Mouse (Mus musculus) telencephalon, adult 2 months (tissue): Measurements from ENCODE around the gene Mgea5.

Experiments used
- DNase-seq: peaks from one replicate; pipeline ENCODE4 v3.0.0-alpha.2; 2011; ENCODE audit warnings: low read depth, low spot score

Mgea5 gene

DNA sequence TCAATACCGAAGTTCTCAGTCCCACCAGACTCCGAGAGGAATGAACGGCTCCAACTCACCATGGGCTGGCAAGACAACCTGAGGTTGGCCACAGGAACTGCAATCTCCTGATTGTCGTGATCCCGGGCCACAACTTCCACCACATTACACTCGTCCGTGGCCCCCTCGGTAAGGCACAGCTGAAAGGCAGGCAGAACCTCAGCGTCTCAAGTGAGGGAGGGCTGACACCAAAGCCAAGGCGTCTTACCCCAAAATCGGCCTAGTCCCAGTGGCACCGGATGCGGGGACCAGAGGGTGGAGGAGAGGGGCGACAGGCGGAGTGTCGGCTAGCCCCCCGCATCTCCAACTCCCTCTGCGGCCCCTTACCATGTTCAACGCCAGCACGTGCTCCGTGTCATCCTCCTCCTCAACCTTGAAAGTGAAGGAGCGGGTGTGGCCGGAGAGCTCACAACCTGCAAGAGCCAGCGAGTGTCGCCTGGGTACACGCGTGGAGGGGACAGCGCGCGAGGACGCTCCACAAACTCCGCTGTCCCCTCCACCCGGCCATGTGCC lies 34.9 kb downstream of the Mgea5 start:
- no peak for DNase-seq

DNA sequence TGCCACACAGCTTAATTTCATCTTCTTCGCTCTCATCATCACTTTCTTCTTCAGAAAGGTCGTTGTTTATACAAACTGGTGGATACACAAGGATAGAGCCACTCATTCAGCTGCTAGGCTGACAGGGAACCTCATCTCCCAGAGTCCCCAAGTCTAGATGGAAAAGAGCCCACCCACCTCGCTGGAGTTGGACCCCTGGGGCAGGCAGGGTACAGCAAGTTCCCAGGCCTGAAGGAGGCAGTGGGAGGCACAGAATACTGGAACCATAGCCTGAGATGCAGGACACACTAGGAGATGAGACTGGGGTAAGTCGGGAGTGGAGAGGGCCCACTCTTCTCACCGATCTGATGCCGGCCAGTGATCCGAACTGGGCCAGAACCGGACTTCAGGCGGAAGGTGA lies 35.4 kb downstream of the Mgea5 start:
- no peak for DNase-seq

DNA sequence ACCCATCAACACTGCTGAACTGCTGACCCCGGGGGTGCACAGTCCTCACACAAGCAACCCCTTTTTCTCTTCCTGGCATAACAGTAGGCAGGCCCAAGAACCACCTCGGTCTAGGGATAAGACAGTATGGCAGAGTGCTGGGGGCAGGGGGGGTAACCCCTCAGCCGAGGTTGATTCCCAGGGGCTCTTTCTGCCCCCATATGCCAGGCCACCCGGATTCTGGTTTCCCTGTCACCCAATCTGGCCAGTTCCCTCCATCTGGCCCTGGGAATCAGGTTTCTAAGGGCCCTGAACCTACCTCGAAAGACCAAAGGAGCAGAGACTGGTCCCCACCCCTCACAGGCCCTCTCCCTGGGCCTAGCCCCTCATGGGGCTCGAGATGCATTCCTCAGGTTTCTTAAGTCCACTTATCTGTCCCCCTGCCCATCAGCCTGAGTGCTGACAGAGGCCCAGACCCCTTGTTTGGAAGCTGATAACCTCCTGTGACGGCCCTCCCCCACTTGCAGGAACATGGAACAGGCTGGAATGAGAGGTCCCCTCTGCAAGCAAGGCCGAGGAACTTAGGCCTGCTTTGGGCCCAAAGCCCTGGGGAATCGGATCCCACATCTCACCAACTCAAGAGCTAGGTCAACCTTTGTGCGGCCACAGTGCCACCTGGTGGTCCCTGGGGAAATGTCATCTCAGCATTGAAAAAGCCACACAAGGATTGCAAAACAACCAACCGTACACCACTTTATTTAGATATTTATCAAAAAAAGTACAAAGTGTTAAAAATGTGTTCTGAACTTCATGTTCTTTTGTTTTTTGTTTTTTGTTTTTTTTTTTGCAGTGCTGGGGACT lies 36.4 kb downstream of the Mgea5 start:
- DNase-seq, result peak; percentile 50

DNA sequence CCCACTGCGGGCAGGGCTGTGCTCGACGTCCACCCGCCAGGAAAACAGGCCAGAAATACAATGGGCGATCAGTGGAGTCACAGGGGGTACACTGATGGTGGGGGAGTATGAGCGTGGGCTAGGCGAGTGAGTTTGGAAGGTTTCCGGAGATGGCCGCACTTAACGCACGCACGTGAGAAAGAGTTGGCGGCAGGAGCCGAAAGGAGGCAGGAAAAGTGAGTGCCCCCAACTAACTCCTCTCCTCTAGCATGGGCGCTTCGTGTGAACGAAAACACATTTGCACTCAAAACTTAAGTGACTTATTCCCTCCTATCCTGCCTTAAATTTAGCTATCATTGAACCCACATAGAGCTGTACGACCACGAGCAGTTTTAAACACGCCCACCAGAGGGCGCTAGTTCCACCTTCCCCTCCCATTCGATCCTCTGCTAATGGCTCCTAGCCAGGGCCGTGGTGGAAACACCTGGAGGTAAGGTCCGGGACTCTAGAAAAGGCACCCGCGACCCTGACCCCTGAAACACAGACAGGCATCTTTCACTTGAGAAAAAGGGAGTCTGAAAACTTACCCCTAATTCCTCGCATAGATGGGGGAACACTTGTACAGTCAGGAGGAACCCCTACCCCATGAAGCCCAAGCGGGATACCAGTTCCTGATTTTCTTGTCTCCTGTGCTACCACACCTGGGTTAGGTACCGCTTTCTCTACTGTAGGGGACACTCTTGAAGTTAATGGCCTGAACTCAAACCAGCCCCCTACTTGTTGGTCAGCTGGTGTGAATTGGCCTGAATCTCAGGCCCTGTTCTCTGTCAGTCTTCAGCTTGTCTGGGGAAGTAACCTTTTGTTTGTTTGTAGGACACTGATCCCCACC lies 37.2 kb downstream of the Mgea5 start:
- DNase-seq, result peak; percentile 17

DNA sequence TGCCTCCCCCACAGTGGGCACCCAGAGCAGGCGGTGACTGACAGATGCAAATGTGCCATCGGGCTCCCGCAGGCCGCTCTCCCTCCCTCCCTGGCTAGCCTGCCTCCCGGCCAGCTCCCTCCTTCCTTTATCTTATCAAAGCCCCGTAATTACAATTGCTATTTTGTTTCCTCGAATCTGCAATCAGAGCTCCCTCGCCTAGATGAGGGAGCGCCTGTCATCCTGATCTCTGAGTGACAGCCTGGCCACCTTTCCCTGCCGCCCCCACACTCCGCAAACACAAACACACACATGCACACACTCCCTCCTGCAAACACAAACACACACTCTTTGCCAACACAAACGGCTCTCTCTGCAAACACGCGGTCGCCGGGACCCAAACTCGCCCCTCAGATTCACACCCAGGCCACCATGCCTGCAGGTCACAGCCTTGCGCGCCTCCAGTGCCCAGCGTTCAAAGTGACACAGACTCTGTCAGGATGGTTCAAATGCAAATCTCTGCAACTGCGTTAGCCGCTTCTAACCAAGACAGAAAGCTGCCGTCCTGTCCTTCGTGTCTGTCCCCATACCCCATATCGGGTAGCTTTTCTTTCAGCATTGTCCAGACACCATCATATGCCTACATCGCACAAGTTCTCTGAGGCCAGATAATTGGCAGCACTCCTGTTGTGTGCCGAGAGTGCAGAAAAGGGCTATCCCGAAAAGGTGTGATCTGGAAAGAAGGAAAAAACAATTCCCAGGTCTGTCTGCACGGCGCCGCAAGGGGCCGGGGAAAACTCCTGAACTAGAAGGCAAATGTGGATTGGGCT lies 38.1 kb downstream of the Mgea5 start:
- no peak for DNase-seq

DNA sequence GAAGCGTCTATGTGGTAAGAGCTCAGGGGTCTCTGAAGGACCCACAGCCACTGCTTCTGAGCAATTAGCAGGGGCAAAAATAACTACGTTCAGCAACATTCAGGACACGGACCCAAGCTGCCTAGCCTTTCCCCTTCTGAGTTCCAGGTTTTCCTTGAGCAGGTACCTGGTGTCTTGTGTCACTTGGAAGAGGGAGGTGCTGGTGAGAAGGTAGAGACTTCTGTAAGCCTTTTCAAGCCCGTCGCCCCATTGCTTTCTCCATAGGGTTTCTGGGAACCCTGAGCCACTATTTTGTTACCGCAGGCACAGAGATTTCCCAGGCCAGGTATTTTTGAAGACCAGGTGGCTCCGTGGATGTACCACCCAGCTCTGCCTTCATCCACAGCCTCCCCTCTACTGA lies 40.0 kb downstream of the Mgea5 start:
- no peak for DNase-seq

DNA sequence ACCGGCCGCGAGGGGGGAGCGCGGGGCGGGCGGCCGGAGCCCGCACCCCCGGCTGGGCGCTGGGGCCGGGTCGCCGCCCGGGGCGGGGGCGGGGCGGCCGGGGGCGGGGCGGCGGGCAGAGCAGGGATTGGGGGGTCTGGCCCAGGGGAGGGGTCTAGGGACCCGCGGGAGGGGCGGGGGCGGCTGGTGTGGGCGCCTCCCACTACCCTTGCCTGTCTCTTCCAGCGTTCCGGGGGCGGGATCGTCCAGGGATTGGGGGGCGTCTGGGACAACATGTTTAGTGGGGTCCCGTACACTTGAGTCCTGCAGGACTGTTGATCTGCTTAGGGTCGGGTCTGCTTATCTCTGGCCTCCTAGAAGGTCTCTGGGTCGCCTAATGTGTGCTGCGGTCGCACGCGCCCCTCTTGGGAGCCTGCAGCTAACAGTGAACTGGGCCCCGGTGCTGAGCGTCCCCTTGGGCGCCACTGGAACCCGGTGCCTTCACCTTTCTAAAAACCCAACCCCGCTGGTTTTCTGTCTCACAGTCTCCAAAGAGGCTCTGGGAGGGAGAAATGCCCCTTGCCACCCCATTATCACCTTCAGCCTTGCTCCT lies 40.6 kb downstream of the Mgea5 start:
- no peak for DNase-seq

DNA sequence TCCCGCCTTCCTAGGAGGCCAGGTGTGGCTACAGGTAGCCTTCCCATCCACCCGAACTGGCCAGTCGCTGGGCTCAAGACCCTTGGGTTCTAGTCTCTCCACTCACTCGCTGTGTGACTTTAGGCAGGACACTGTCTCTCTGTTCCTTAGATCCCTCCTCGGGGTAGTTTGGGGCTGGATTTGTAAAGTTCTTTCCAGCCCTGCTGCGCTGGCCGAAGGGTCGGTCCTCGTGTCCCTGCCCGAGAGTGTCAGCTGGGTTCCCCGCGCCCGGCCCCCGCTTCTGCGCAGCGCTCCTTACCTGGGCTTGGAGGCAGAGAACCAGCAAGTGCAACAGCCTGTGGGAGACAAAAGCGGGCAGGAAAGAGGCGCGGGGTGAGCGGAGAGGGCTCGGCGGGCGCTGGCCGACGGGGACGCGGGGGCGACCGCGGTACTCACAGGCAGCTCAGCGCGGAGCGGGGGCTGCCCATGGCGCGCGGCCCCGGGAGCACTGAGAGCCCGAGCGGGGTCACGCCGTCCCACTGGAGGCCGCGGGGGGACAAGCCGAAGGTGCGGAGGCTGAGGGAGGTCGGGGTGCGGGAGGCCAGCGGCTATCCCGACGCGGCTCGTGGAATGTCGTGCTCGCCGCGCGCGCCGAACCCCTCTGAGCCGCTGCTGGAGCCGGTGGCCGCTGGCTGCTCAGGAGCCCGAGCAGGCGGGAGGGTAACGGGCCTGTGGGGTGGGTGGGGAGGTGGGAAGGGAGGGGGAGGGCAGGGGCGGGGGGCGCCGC lies 41.2 kb downstream of the Mgea5 start, which contains the start of gene Fgf8:
Gene Fgf8, minus strand, starts transcription at position 698 of the 766 bp plus-strand sequence.
- no peak for DNase-seq

DNA sequence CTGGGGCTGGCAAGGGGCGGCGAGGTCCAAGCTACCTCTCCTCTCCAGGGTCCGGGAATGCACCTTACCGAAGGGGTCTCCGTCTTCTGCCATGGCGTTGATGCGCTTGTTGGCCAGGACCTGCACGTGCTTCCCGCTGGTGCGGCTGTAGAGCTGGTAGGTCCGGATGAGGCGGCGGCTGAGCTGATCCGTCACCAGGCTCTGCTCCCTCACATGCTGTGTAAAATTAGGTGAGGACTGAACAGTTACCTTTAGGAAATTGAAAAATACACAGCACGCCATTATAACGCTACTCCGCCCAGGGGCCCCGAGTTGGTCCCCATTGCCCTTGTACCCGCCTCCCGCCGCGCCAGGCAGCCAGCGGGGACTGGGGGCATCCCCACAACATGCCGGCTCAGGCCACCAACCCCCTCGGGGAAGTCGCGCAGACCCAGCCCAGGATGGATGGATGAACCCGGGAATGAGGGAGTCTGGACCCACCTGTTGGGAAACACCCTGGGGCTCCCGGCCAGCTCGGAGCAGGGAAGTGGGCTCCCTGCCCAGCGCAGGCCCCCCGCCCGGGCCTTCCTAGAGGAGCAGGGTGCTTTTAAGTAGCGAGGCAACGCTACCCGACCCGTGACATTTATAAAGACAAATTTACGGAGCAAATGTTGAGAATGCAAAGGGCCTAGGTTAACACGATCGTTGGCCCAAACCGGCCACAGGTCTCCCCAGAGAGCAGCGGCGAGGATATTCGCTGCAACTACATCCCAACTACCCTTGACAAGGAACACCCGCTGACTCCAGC lies 42.0 kb downstream of the Mgea5 start:
- no peak for DNase-seq

DNA sequence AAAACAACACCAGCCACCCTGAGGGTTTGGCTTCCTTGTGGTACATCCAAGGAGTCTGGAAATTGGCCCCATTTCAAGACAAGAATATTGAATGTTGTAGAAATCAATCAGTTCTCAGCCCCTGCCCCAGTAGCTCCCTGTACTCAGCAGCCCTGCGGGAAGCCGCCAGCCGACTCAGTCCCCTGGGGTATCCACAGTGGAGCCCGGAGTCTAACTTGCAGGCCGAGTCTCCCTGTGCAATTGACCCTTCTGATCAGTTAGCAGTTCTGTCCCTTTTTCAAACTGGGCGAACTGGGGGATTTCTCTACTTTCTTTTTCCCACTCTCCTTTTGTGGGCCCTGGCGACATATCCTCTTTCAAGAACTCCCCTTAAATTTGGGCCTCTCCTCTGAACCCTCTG lies 42.8 kb downstream of the Mgea5 start:
- no peak for DNase-seq

DNA sequence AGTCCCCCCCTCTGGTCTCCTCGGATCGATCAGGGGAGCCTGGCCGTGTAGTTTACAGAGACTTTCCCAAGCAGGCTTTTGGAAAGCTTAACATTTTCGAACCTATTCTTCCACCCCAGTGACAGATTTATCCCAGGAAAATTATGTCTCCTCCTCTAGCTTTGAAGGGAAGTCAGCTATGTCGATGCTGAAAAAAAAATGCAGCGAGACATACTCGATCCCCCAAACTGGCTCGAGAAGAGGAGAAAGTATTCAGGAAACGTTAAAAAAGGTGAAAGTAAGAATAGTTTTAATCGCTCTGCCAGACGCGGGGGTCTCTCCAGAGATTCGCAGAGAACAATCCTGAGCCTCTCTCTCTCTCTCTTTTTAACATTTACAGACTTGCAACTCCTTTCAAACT lies 43.4 kb downstream of the Mgea5 start:
- no peak for DNase-seq

DNA sequence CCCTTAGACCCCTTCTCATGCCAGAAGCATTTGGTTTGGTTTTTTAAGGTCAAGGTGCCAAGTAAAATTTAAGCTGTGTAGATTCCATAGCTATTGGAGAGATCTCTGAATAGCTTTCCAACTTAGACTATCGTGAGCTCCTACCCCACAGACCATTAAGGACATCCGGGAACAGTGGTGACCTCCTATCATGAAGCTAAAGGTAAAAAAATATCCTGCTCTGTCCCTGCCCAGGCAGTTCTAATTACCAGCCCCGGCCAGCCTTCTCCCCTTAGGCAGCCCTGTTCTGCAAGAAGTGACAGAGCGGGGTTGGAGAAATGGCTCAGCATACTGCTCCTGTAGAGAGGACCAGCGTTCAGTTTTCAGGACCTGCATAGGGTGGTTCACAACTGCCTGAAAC lies 45.1 kb downstream of the Mgea5 start:
- no peak for DNase-seq

DNA sequence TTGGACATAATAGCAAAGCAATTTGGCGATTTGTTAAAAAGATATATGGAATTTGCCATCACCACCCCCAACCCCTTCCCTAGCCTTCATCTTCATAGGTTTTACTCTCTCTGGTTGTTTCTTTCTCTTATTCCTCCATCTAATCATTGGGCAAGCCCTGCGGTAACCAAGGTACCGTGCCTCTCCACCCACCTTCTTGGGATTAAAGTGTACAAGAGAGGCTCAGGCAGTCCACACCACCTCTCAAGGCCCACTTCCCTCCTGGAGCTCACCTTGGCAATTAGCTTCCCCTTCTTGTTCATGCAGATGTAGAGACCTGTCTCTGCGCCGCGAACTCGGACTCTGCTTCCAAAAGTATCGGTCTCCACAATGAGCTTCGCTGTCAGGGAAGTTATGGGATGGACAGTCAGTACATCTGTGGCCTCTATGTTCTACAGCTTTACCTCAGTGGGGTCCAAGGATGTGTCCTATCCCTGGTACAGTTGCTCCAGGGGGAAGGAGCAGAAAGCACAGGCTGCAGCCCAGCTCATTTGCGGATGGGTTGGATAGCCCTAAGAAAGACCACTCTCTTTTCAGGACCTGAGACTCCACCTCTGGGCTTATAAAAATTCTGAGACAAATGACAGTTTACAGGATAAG lies 45.7 kb downstream of the Mgea5 start:
- no peak for DNase-seq

DNA sequence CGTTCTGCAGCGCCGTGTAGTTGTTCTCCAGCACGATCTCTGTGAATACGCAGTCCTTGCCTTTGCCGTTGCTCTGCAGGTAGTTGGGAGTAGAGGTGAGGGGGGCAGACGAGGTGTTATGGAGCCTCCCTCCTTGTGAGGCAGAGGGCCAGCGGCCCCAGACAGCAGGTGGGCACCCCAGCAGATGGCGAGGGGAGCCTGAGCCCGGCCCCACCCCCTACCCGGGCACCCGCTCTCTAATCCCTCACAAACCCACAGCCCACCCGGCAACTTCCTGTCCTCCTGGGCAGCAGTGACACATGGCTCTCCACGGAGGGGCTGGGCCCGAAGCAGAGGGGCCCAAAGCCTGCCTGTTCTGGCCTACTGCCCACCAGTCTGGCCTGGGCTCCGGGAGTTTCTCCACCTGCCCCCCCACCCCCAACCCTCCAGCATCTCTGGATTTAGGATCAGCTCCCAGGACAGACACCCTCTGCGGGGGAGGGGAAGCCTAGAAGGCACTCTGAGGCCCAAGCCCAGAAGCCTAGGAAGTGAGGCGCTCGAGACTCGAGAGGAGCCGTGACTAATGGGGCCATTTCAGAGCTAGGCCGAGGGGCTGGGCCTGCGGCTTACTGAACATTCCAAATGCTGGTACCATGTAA lies 46.3 kb downstream of the Mgea5 start:
- DNase-seq, result no peak

DNA sequence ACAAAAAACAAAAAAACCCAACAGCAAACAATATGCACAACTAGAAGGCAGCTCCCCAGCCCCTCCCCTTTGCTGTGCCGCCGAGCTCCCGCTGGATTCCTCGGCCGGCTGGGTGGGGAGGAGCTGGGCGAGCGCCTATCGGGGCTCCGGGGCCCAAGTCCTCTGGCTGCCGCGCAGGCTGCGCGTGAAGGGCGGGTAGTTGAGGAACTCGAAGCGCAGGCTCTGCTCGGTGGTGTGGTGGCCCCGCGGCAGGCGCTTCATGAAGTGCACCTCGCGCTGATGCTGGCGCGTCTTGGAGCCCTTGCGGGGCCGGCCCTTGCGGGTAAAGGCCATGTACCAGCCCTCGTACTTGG lies 46.8 kb downstream of the Mgea5 start:
- DNase-seq, result no peak

DNA sequence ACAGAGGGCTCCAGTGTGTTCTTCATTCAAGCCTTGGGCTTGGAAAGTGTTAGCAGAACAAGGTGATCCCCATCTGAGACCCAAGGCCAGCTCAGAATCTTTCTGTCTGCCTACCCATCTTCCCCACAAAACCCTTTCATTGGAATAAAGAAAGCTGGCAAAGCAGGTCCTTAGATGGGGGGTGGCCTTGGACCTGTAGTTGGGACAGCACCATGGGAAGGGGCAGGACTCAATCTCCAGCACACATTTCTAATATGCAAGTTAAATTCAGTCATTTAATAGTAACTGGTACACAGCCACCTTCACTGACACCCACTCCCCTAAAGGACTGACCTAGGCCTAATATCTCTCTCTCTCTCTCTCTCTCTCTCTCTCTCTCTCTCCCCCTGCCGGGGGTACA lies 47.4 kb downstream of the Mgea5 start:
- DNase-seq, result no peak

DNA sequence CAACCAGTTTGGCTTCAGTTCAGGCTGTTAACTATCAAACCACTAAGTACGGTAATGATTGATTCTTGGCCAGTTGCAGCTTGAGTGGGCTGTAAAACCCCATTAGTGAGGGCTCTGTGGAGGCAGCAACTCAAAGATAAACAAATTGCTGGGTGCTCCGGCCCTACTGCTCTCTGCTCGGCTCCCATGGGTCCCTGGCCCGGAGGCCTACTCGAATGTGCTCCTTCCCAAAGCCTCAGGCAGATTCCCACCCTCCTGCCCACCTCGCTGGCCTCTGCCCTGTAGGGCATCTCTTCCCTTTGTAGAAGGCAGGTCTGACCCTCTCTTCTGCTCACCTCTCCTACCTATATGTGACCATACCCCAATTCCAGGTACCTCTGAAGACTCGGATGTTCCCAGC lies 48.9 kb downstream of the Mgea5 start:
- no peak for DNase-seq

DNA sequence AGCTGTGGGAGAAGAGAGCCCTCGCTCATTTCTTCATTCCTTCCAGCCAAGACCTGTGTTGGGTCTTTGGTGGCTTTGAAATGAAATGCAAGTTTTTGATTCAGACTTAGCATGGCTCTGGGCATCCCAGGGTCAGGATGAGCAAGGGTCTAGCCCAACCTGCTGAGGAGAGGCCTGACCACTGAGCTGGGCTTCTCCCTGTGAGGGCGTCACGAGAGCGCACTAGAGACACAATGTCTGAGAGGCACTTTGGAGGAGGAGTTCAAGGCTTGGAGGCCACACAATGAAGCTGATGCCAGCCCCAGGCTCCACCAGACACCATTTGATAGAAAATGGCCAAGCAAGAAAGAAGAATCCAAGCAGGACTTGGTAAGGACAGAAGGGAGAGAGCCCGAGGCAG lies 49.4 kb downstream of the Mgea5 start:
- DNase-seq, result no peak

DNA sequence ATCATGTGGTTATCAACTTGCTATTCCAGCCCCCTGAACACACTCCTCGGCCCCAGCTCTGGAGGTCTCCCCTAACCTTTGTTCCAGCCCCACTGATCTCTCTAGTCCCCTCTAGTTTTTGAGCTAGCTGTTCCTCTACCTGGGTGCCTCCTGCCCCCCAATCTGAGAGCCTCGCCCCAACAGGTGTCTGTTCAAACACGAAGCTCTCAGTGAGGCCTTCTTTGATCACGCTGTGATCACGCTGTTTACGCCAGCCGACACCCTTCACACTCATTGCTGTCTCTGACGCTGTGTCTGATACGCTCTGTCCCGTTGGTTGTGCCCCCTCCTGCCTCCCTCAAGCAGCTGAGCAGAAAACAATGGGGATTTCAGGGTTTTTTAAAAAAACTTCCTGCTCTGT lies 50.1 kb downstream of the Mgea5 start:
- DNase-seq, result no peak
